Mouse (Mus musculus) left cerebral cortex, adult 9 months (tissue): ENCODE measurements around the gene Vmn1r211.
"Not testable (repeated sequence)": the region's sequence is repeated elsewhere in the genome, so short reads cannot be mapped to it uniquely, and the experiment has no call there.

Source experiments
- DNase-seq, 2 experiments: peaks; one replicate each; pipeline ENCODE4 v3.0.0; 2022; ENCODE audit warnings: low spot score in 2 of 2

Vmn1r211 gene

DNA sequence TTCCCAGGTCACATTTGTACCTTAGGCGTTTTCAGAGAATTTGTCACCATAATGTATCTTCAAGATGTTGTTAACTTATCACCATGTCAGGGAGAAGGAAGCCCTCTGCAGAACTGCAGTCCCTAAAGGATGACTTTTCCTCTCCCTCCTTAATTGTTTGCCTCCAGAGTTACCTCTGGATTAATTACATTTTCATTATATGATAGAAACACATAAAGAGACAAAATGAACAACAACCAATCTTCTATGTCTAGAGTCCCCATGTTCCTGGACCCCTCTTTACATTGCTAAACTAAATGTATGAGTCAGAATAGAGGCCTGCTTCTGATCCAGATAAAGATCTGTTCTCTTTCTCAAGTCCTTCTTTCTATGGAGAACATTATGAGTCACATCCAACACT is at the start of gene Vmn1r211:
Vmn1r211 (minus strand) TSS at position 101 of the 400 bp plus-strand sequence.
- no peak for DNase-seq

DNA sequence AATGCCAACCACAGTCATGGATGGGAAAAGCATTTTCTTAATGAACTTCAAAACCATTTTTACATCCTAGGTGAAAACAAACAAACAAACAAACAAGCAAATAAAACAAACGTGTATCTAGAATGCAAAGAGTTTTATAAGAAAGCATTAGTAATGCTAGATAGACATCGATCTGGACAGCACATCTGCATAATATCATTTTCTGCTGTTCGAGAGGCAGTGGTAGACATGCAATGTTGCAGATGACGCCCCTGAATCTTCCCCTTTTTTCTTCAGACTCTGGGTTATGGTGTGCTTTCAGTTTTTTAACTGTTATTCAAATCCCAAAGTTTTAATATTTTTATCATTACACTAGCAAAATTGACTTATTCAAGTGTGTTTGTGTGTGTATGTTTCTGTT is 26.7 kb upstream of the Vmn1r211 start, which contains the start of gene Vmn1r212:
Vmn1r212 (minus strand) TSS at position 101 of the 400 bp plus-strand sequence.
- no peak for DNase-seq

DNA sequence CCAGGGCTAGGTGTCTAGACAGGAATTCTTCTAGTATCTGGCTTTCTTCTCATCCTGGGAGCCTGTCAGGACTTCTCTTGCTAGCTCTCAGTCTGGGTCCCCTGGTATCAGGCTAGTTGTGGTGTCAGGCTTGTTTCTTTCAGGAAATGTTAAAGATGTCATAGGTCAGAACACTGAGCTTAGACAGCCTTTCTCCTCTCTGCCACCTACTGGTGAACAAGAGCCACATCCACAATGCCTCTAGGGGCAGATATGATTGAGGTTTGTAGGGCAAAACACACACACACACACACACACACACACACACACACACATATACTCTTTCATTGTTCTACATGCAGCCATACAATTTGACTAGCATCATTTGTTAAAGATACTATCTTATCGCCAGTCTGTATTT is 21.9 kb upstream of the Vmn1r211 start:
- no peak for DNase-seq

GRCm38 (mm10) chr13:22854760-22855159 is 2.6 kb downstream of the Vmn1r211 start:
- DNase-seq: no peak

DNA sequence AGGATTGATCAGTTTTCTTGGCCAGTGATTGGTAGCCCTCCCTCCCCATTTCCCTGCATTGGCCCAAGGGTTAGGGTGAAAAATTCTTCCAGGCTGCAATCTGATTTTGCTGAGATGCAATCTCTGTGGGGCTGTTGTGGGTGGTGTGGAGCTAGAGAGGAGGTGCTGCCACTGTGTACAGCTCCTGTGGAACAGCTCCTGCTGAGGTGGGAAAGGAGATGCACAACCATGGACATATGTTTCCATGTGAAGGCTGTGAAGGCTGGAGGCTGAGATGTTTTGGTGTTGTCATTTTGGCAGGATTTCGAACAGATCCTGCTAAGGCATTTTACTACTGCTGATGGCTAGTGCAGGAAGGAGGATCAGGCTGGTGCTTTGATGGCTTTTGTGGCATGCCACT is 10.6 kb downstream of the Vmn1r211 start:
- DNase-seq: peak in 1 of 2 experiments; percentile 3

DNA sequence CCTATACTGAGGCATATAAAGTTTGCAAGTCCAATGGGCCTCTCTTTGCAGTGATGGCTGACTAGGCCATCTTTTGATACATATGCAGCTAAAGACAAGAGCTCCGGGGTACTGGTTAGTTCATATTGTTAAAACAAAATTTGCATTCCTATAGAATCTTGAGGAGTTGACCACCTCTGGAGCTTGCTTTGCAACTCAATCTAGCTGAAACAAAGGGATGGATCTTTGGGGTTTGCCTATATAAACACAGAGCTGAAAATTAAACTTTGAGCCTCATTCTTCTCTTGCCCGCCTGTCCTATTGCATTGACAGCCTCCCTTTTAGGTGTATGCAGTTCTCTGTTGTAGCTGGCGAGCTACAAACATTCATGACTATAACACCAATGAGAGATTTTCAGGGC is 13.1 kb downstream of the Vmn1r211 start:
- DNase-seq: not testable (repeated sequence)

GRCm38 (mm10) chr13:22831248-22831647 is 26.1 kb downstream of the Vmn1r211 start, which contains the start of gene Vmn1r210:
Gene Vmn1r210 (minus strand): TSS chr13:22831348.
- DNase-seq: no peak

- not testable (repeated sequence) for DNase-seq
These were observed 28.0 kb downstream of the Vmn1r211 start for GRCm38 (mm10) chr13:22829395-22829794.

- not testable (repeated sequence) for DNase-seq
These were observed 35.8 kb downstream of the Vmn1r211 start for GRCm38 (mm10) chr13:22821601-22822000.

- DNase-seq: not testable (repeated sequence)
These were observed 47.8 kb downstream of the Vmn1r211 start, which contains the start of gene Vmn1r209 for GRCm38 (mm10) chr13:22809582-22809981. Gene Vmn1r209 (minus strand): TSS chr13:22809682.
